Mouse (Mus musculus): ENCODE measurements around the gene Zmynd11.

DNA sequence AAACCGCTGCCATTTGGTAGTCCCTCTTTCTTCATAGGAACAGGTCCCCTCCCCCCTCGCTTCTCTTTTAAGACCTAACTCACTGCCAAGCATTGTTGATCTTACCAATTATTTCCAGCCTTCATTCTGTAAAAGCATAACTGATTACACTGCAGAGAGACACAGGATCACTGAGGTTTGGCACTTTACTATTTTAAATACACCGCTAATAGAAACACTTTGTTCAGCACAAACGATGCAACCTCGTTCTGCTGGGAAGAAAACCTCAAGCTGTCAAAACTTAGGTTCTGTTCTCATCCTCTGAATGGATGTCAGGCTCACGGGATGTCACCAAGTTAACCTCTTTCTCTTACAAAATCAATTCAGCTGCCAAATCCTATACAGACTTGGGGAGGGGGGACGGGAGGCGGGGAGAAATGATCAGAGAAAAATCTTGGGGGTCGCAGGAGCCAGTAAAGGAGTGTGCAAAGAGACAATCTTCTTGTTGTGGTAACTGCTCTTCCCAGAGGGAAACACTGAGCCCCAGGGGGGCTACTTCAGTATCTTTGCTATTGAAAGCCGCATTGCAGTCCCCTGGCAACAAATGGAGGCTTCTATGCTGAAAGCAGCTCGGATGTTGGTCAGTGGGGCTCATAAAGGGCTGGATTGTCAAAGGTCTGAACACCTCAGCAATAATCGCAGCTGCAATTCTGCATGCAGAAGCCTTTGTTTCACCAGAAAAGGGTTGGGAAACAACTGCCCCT is 30.9 kb upstream of the Zmynd11 start:
- TF ChIP-seq CTCF (IDR thresholded peaks at IDR 0.05; ENCODE audit: extremely low read depth, insufficient read length, insufficient replicate concordance, low read depth, low read length) (no peak), POLR2A (IDR thresholded peaks at IDR 0.05; ENCODE audit: low read depth, low read length) (no peak)
